Mouse (Mus musculus): ENCODE data around the gene Klhdc4. TPM values are rescaled to one million over a fixed set of nuclear protein-coding genes. Genes with fewer than 3 reads are reported as not detected.

The Klhdc4 gene
- total RNA-seq, 2 experiments from 2014 or later = 28.5 to 36.2 TPM

DNA sequence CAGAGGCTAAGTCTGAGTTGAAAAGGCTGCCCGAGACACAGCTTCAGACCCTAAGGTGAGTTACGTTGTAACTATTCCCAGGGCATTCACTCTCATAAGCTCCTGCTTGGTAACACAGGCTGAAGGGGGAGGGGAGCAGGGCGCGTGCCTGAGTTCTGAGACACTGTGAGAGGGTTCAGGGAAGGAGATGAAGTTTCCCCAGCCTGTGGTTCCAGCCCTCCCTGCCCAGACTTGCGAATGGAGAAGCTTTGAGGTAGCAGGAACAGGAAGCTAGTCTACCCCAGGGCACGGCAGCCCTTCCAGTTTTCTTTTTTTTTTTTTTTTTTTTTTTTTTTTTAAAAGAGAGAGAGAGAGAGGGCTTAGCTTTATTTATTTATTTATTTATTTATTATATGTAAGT is 31.9 kb upstream of the Klhdc4 start:
- Histone ChIP-seq H3K4me3 (no peak overlapping the region), H3K27ac (no peak overlapping the region)
- no peak for DNase-seq (ENCODE audit: low spot score in 2 of 2)
- TF ChIP-seq CTCF (conservative IDR thresholded peaks at IDR 0.05) = no peak

- no peak for TF ChIP-seq CTCF (conservative IDR thresholded peaks at IDR 0.05)
- Histone ChIP-seq H3K4me3 (no peak overlapping the region), H3K27ac (no peak overlapping the region)
- no peak for DNase-seq (ENCODE audit: low spot score in 2 of 2)
Measured at GRCm38 (mm10) chr8:121857747-121858146, 28.4 kb upstream of the Klhdc4 start.

- DNase-seq (ENCODE audit: low spot score in 2 of 2) = no peak
- Histone ChIP-seq H3K4me3 (no peak overlapping the region), H3K27ac (no peak overlapping the region)
- TF ChIP-seq CTCF (conservative IDR thresholded peaks at IDR 0.05) = no peak
Measured at GRCm38 (mm10) chr8:121857331-121857730, 28.0 kb upstream of the Klhdc4 start.

DNA sequence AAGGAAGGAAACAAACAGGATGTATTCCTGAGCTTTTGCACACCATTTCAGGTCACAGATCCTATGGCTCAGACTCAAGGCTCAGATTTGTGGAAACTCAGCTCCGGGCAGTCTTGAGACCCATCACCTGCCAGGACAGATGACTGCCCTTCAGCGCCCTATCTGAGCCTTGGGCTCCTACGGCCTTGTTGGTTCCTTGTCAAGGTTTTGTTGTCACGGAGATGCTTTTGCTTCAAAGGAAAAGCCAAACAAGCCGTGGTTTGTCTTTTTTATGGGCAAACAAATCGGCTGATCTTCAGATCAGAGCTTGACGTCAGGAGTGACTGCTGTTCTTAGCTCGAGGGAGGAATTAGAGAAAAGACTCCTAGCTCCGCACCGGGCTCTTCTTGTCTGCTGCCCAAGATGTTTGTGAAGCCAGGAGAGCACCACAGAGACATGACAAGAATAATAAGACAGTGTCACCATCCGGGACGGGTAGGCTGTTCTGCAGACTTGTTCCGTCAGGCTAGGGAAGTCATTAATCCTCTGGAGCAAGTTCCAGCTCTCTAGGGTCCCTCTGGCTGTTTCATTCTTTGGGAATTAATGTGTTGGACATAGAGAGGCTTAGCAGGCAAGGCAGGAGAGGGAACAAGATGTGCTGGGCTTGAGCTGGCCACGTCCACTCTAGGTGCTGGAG is 26.8 kb upstream of the Klhdc4 start:
- H3K27ac ChIP-seq = no peak overlapping the region
- H3K4me3 ChIP-seq = no peak overlapping the region
- TF ChIP-seq CTCF (conservative IDR thresholded peaks at IDR 0.05) = no peak
- no peak for DNase-seq (ENCODE audit: low spot score in 2 of 2)

DNA sequence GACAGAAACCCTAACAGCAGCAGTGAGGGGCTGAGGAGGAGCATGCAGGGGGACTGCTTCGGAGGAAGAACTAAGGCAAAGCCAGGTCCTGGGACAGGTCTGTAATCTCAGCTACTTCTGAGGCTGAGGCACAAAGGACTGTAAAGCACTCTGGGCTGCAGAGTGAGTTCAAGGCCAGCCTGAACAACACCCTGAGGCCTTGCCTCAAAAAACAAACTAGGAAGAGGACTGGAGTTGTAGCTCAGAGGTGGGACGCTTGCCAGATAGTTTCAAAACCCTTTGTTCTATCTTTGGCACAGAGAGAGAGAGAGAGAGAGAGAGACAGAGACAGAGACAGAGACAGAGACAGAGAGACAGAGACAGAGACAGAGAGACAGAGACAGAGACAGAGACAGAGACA is 24.2 kb upstream of the Klhdc4 start:
- H3K27ac ChIP-seq = no peak overlapping the region
- DNase-seq (ENCODE audit: low spot score in 2 of 2) = no peak
- H3K4me3 ChIP-seq = no peak overlapping the region
- no peak for TF ChIP-seq CTCF (conservative IDR thresholded peaks at IDR 0.05)

- Histone ChIP-seq H3K27ac (no peak overlapping the region), H3K4me3 (no peak overlapping the region)
- no peak for TF ChIP-seq CTCF (conservative IDR thresholded peaks at IDR 0.05)
- no peak for DNase-seq (ENCODE audit: low spot score in 2 of 2)
Measured at GRCm38 (mm10) chr8:121852464-121852863, 23.1 kb upstream of the Klhdc4 start.

- no peak for TF ChIP-seq CTCF (conservative IDR thresholded peaks at IDR 0.05)
- H3K4me3 ChIP-seq = no peak overlapping the region
- peak overlapping the region; percentile 66 for H3K27ac ChIP-seq
- no peak for DNase-seq (ENCODE audit: low spot score in 2 of 2)
Measured at GRCm38 (mm10) chr8:121851716-121852115, 22.3 kb upstream of the Klhdc4 start.

DNA sequence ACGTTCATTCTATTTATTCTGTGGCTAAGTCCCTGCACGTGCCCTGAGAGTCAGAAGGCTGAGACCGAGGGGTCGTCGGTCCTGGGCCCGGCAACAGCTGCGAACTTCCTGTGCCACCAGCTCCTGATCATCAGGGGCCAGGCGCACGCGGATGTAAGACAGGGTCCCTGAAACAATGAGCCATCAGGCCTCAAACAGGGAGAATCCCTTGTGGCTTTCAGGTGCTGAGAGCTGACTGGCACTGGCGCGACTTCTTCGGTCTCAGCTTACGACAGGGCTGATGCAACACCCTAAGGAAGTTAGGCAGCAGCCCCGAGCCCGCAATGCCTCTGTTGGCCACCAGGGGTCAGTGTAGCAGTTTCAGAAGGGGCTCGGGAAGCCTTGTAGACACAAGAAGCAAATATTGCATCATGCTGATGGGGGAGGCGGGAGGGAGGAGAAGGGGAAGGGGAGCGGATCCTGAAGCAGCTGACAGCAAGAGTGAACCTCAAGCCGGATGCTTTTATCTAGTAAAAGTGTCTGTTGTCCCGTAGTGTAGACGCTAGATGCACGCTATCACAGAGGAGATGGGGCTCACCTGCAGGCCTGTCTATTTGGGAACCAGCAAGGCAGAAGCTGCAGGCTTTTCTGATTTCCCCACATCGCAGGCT is 21.6 kb upstream of the Klhdc4 start:
- peak; percentile 95 for TF ChIP-seq CTCF (conservative IDR thresholded peaks at IDR 0.05)
- Histone ChIP-seq H3K27ac (peak overlapping the region; percentile 66), H3K4me3 (peak overlapping the region; percentile 19; the same call in 1 of the 2 replicates)
- DNase-seq (ENCODE audit: low spot score in 2 of 2) = peak; percentile 96 to 99

- TF ChIP-seq CTCF (conservative IDR thresholded peaks at IDR 0.05) = no peak
- no peak for DNase-seq (ENCODE audit: low spot score in 2 of 2)
- no peak overlapping the region for H3K4me3 ChIP-seq
- H3K27ac ChIP-seq = peak overlapping the region; percentile 62; the same call in 1 of the 2 replicates
Measured at GRCm38 (mm10) chr8:121850436-121850820, 21.1 kb upstream of the Klhdc4 start.

GRCm38 (mm10) chr8:121850018-121850417 is 20.6 kb upstream of the Klhdc4 start:
- peak; percentile 90 for TF ChIP-seq CTCF (conservative IDR thresholded peaks at IDR 0.05)
- peak; percentile 69 to 81 for DNase-seq (ENCODE audit: low spot score in 2 of 2)
- H3K27ac ChIP-seq = no peak overlapping the region
- H3K4me3 ChIP-seq = no peak overlapping the region

- DNase-seq (ENCODE audit: low spot score in 2 of 2) = no peak
- no peak overlapping the region for H3K27ac ChIP-seq
- no peak for TF ChIP-seq CTCF (conservative IDR thresholded peaks at IDR 0.05)
- no peak overlapping the region for H3K4me3 ChIP-seq
Measured at GRCm38 (mm10) chr8:121849303-121849702, 19.9 kb upstream of the Klhdc4 start.

DNA sequence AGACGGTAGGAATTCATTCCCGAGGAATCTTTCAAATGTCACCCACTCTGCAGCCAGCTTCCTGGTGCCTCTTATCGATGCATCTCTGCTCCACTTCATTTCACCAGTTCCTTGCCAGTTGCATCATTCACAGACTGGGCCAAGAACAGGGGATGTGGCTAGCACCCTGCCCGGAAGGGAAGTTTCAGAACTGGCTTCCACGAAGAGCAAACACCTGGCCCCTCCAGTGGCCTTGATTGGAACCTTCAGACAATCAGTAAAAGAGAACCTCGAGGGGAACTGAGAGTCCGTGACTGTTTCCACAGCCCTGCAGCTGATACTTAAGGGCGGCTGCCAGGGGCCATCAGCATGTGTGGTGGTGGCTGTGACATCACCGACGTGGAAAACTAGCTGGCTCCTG is 19.1 kb upstream of the Klhdc4 start:
- H3K4me3 ChIP-seq = no peak overlapping the region
- no peak overlapping the region for H3K27ac ChIP-seq
- DNase-seq (ENCODE audit: low spot score in 2 of 2) = no peak
- TF ChIP-seq CTCF (conservative IDR thresholded peaks at IDR 0.05) = no peak

GRCm38 (mm10) chr8:121847987-121848386 is 18.6 kb upstream of the Klhdc4 start:
- Histone ChIP-seq H3K27ac (no peak overlapping the region), H3K4me3 (no peak overlapping the region)
- no peak for DNase-seq (ENCODE audit: low spot score in 2 of 2)
- TF ChIP-seq CTCF (conservative IDR thresholded peaks at IDR 0.05) = no peak

- no peak for TF ChIP-seq CTCF (conservative IDR thresholded peaks at IDR 0.05)
- Histone ChIP-seq H3K4me3 (no peak overlapping the region), H3K27ac (no peak overlapping the region)
- no peak for DNase-seq (ENCODE audit: low spot score in 2 of 2)
Measured at GRCm38 (mm10) chr8:121847261-121847822, 18.0 kb upstream of the Klhdc4 start.

All from layer of hippocampus, adult 2 months (tissue).